ENCODE assay signal across 22 mouse cellular contexts in the genomic region with DNA sequence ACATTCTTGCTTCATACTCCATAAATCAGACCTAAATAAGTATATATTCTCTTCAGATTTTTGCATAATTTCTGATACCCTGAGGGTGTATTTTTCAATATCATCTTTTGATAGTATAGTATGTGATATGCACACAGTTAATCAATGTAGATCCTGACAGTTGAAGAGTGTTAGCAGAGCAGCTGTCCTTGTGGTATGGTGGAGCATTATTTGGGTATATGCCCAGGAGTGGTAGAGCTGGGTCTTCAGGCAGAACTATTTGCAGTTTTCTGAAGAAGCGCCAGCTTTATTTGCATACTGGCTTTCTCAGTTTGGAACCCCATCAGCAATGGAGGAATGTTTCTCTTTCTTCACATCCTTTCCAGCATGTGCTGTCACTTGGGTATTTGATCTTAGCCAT.
A peak's percentile ranks its signal among the peaks of the same experiment; 100 is the strongest.
DNase-seq lines count a peak whose midpoint lies in the region; ATAC-seq and TF ChIP-seq lines count a peak whose summit lies in the region.
"Had no signal": no experiment of that assay in that cellular context is flagged by ENCODE, and none has a peak within 500 bp of the region (broad histone marks: within the 10 kb centered on the region; RNA-seq: fewer than 3 reads in every experiment).

No protein-coding gene starts in this region.

- H3K9ac ChIP-seq in forebrain, embryonic 13.5 days, result no peak overlapping the region
- no peak overlapping the region for H3K9ac ChIP-seq in forebrain, embryonic 12.5 days
- H3K9ac ChIP-seq in midbrain, postnatal 0 days (replicated peaks; ENCODE audit: low read length, poor library complexity, severe bottlenecking), result no peak overlapping the region
- no peak overlapping the region for H3K9ac ChIP-seq in midbrain, embryonic 14.5 days (replicated peaks; ENCODE audit: low read length)
- no peak overlapping the region for H3K9ac ChIP-seq in forebrain, embryonic 16.5 days (replicated peaks; ENCODE audit: low read depth, low read length)
- H3K9ac ChIP-seq in kidney, embryonic 15.5 days, result no peak overlapping the region
- H3K9ac ChIP-seq: embryonic facial prominence, embryonic 13.5 days; hindbrain, embryonic 12.5 days; hindbrain, embryonic 15.5 days had no signal

- H3K27ac ChIP-seq in forebrain, embryonic 13.5 days, result no peak overlapping the region
- H3K27ac ChIP-seq in forebrain, embryonic 12.5 days, result no peak overlapping the region
- no peak overlapping the region for H3K27ac ChIP-seq in midbrain, postnatal 0 days (ENCODE audit: low read depth, low read length)
- no peak overlapping the region for H3K27ac ChIP-seq in midbrain, embryonic 14.5 days (replicated peaks; ENCODE audit: low read depth, low read length)
- no peak overlapping the region for H3K27ac ChIP-seq in forebrain, embryonic 16.5 days (ENCODE audit: low read length)
- no peak overlapping the region for H3K27ac ChIP-seq in kidney, embryonic 15.5 days
- H3K27ac ChIP-seq: embryonic facial prominence, embryonic 13.5 days; gastrocnemius, adult 2 months; hindbrain, embryonic 12.5 days; hindbrain, embryonic 15.5 days had no signal

- H3K27me3 ChIP-seq in forebrain, embryonic 13.5 days, result no peaks in the 10 kb centered on the region
- no peaks in the 10 kb centered on the region for H3K27me3 ChIP-seq in forebrain, embryonic 12.5 days
- no peaks in the 10 kb centered on the region for H3K27me3 ChIP-seq in midbrain, postnatal 0 days (ENCODE audit: insufficient read depth, low read length)
- H3K27me3 ChIP-seq in midbrain, embryonic 14.5 days (ENCODE audit: control insufficient read depth, insufficient read depth, low read length), result no peaks in the 10 kb centered on the region
- no peaks in the 10 kb centered on the region for H3K27me3 ChIP-seq in forebrain, embryonic 16.5 days (replicated peaks; ENCODE audit: control insufficient read depth, insufficient read depth, low read length)
- no peaks in the 10 kb centered on the region for H3K27me3 ChIP-seq in kidney, embryonic 15.5 days
- H3K27me3 ChIP-seq: embryonic facial prominence, embryonic 13.5 days; hindbrain, embryonic 12.5 days; hindbrain, embryonic 15.5 days had no signal

- TF ChIP-seq CTCF in midbrain, postnatal 0 days (IDR thresholded peaks at IDR 0.05), result no peak

- 91% methylated on average over 1 of the region's 1 CpGs for WGBS in forebrain, embryonic 13.5 days
- WGBS in forebrain, embryonic 12.5 days, result 74% methylated on average over 1 of the region's 1 CpGs
- WGBS in midbrain, postnatal 0 days, result 81% methylated on average over 1 of the region's 1 CpGs
- WGBS in midbrain, embryonic 14.5 days, result 86% methylated on average over 1 of the region's 1 CpGs
- WGBS in forebrain, embryonic 16.5 days, result 70% methylated on average over 1 of the region's 1 CpGs
- WGBS in kidney, embryonic 15.5 days, result 97% methylated on average over 1 of the region's 1 CpGs

- H3K4me2 ChIP-seq in forebrain, embryonic 13.5 days, result no peak overlapping the region
- H3K4me2 ChIP-seq in forebrain, embryonic 12.5 days, result no peak overlapping the region
- no peak overlapping the region for H3K4me2 ChIP-seq in midbrain, postnatal 0 days (ENCODE audit: low read depth, low read length, poor library complexity, severe bottlenecking)
- no peak overlapping the region for H3K4me2 ChIP-seq in midbrain, embryonic 14.5 days (ENCODE audit: low read length)
- no peak overlapping the region for H3K4me2 ChIP-seq in forebrain, embryonic 16.5 days (ENCODE audit: low read length)
- H3K4me2 ChIP-seq in kidney, embryonic 15.5 days, result no peak overlapping the region
- H3K4me2 ChIP-seq: embryonic facial prominence, embryonic 13.5 days; heart, embryonic 11.5 days; hindbrain, embryonic 12.5 days; hindbrain, embryonic 15.5 days had no signal

- peak; percentile 5 for DNase-seq in midbrain, postnatal 0 days (ENCODE audit: low spot score)
- DNase-seq in midbrain, embryonic 14.5 days, result no peak
- DNase-seq: adrenal gland, adult 8-10 months; adrenal gland, postnatal 25 days; cerebellum, adult 11 months; cerebellum, adult 2 months; cerebellum, adult 9-11 months; cerebellum, postnatal 25 days; gastrocnemius, adult 2 months; gastrocnemius, postnatal 14 days; heart, adult 11 months had no signal

- no peaks in the 10 kb centered on the region for H3K36me3 ChIP-seq in forebrain, embryonic 13.5 days (ENCODE audit: poor library complexity, severe bottlenecking)
- no peaks in the 10 kb centered on the region for H3K36me3 ChIP-seq in forebrain, embryonic 12.5 days (replicated peaks)
- H3K36me3 ChIP-seq in midbrain, postnatal 0 days (ENCODE audit: insufficient read depth, low read length), result no peaks in the 10 kb centered on the region
- no peaks in the 10 kb centered on the region for H3K36me3 ChIP-seq in midbrain, embryonic 14.5 days (ENCODE audit: control insufficient read depth, insufficient read depth, low read length)
- H3K36me3 ChIP-seq in forebrain, embryonic 16.5 days (ENCODE audit: control insufficient read depth, insufficient read depth), result no peaks in the 10 kb centered on the region
- no peaks in the 10 kb centered on the region for H3K36me3 ChIP-seq in kidney, embryonic 15.5 days
- H3K36me3 ChIP-seq: embryonic facial prominence, embryonic 13.5 days; hindbrain, embryonic 12.5 days; hindbrain, embryonic 15.5 days had no signal

- ATAC-seq in forebrain, embryonic 13.5 days, result peak; percentile 87
- ATAC-seq in forebrain, embryonic 12.5 days (ENCODE audit: low FRiP score), result no peak
- no peak for ATAC-seq in midbrain, postnatal 0 days (ENCODE audit: low FRiP score)
- no peak for ATAC-seq in midbrain, embryonic 14.5 days (ENCODE audit: low FRiP score, low TSS enrichment)
- peak; percentile 95 for ATAC-seq in forebrain, embryonic 16.5 days
- ATAC-seq in kidney, embryonic 15.5 days (replicated peaks; ENCODE audit: low FRiP score), result no peak
- ATAC-seq: activated CD4-positive, CD25-positive, alpha-beta regulatory T cell, adult 4 months; intestine, postnatal 0 days had no signal

- H3K9me3 ChIP-seq in forebrain, embryonic 13.5 days (replicated peaks), result no peaks in the 10 kb centered on the region
- H3K9me3 ChIP-seq in forebrain, embryonic 12.5 days, result no peaks in the 10 kb centered on the region
- no peaks in the 10 kb centered on the region for H3K9me3 ChIP-seq in midbrain, postnatal 0 days (ENCODE audit: low read length)
- no peaks in the 10 kb centered on the region for H3K9me3 ChIP-seq in midbrain, embryonic 14.5 days (ENCODE audit: control insufficient read depth, low read length)
- no peaks in the 10 kb centered on the region for H3K9me3 ChIP-seq in forebrain, embryonic 16.5 days (ENCODE audit: control insufficient read depth, low read length)
- H3K9me3 ChIP-seq in kidney, embryonic 15.5 days (replicated peaks), result no peaks in the 10 kb centered on the region
- H3K9me3 ChIP-seq: embryonic facial prominence, embryonic 13.5 days; hindbrain, embryonic 12.5 days; hindbrain, embryonic 15.5 days had no signal

- H3K4me3 ChIP-seq in forebrain, embryonic 13.5 days, result no peak overlapping the region
- no peak overlapping the region for H3K4me3 ChIP-seq in forebrain, embryonic 12.5 days (replicated peaks)
- no peak overlapping the region for H3K4me3 ChIP-seq in midbrain, postnatal 0 days (ENCODE audit: low read depth, low read length)
- no peak overlapping the region for H3K4me3 ChIP-seq in midbrain, embryonic 14.5 days (replicated peaks; ENCODE audit: low read depth, low read length)
- H3K4me3 ChIP-seq in forebrain, embryonic 16.5 days (replicated peaks; ENCODE audit: low read length), result no peak overlapping the region
- no peak overlapping the region for H3K4me3 ChIP-seq in kidney, embryonic 15.5 days (replicated peaks)
- H3K4me3 ChIP-seq: embryonic facial prominence, embryonic 13.5 days; erythroblast, embryonic 14.5 days; gastrocnemius, adult 2 months; hindbrain, embryonic 12.5 days; hindbrain, embryonic 15.5 days had no signal

- no peaks in the 10 kb centered on the region for H3K4me1 ChIP-seq in forebrain, embryonic 13.5 days
- H3K4me1 ChIP-seq in forebrain, embryonic 12.5 days, result no peaks in the 10 kb centered on the region
- no peaks in the 10 kb centered on the region for H3K4me1 ChIP-seq in midbrain, postnatal 0 days (ENCODE audit: insufficient read depth, low read length)
- H3K4me1 ChIP-seq in midbrain, embryonic 14.5 days (ENCODE audit: control insufficient read depth, insufficient read depth, low read length), result no peaks in the 10 kb centered on the region
- H3K4me1 ChIP-seq in forebrain, embryonic 16.5 days (replicated peaks; ENCODE audit: control insufficient read depth, insufficient read depth, low read length), result no peaks in the 10 kb centered on the region
- no peaks in the 10 kb centered on the region for H3K4me1 ChIP-seq in kidney, embryonic 15.5 days
- H3K4me1 ChIP-seq: embryonic facial prominence, embryonic 13.5 days; hindbrain, embryonic 12.5 days; hindbrain, embryonic 15.5 days had no signal

Comparison
In these comparisons a context has a peak if more than half of its experiments do, and no peak if none do; other contexts are left out.
1. ATAC-seq: peak in forebrain, embryonic 13.5 days (single experiment) and forebrain, embryonic 16.5 days (single experiment); none in forebrain, embryonic 12.5 days (single experiment), midbrain, postnatal 0 days (single experiment), midbrain, embryonic 14.5 days (single experiment) and kidney, embryonic 15.5 days (single experiment).